Mouse (Mus musculus) MEL (cell line): Measurements from ENCODE around the gene Ddx24. TPM values are rescaled to one million over a fixed set of nuclear protein-coding genes. Genes with fewer than 3 reads are reported as not detected.

Experiments
- DNase-seq: peaks from one replicate; pipeline ENCODE4 v3.0.0; 2011; ENCODE audit warnings: low read depth, low spot score
- H3K27ac ChIP-seq: 2 replicates; pipeline ENCODE4 v1.5.1; 2012; ENCODE audit warnings: low read depth, mild to moderate bottlenecking, control low read depth, low read length, moderate library complexity; ENCODE audit not compliant: control insufficient read depth
- H3K27me3 ChIP-seq, 2 experiments: fragments of 150-350 bp in 1 of 2; sonication (generic) in 1 of 2; 2 replicates each; pipeline ENCODE4 v1.6.1; 2012; ENCODE audit warnings: low read length in 2 of 2, mild to moderate bottlenecking in 2 of 2, improper control_type of control experiment in 1 of 2, moderate library complexity in 1 of 2; ENCODE audit not compliant: insufficient read depth in 2 of 2, control insufficient read depth in 1 of 2
- H3K36me3 ChIP-seq, 2 experiments: 2 replicates each; pipeline ENCODE4 v1.6.1; 2012 to 2014; ENCODE audit warnings: low read length in 2 of 2, improper control_type of control experiment in 1 of 2, inconsistent platforms in 1 of 2, mild to moderate bottlenecking in 1 of 2; ENCODE audit not compliant: insufficient read depth in 2 of 2, control insufficient read depth in 1 of 2
- H3K4me1 ChIP-seq, 2 experiments: fragments of 150-350 bp in 1 of 2; sonication (generic) in 1 of 2; 2 replicates each; pipeline ENCODE4 v1.6.1; 2012; ENCODE audit warnings: low read length in 2 of 2, improper control_type of control experiment in 1 of 2, mild to moderate bottlenecking in 1 of 2; ENCODE audit not compliant: insufficient read depth in 2 of 2, control insufficient read depth in 1 of 2
- H3K4me3 ChIP-seq, 2 experiments: fragments of 150-350 bp in 1 of 2; sonication (generic) in 1 of 2; 2 replicates each; pipeline ENCODE4 v1.5.1; 2012; ENCODE audit warnings: low read depth in 2 of 2, low read length in 2 of 2, mild to moderate bottlenecking in 2 of 2, moderate library complexity in 2 of 2, control low read depth in 1 of 2, improper control_type of control experiment in 1 of 2; ENCODE audit not compliant: control insufficient read depth in 1 of 2, insufficient read depth in 1 of 2
- H3K79me2 ChIP-seq: 2 replicates; pipeline ENCODE4 v1.6.1; 2012; ENCODE audit warnings: mild to moderate bottlenecking, low read length, moderate library complexity; ENCODE audit not compliant: control insufficient read depth, poor library complexity, insufficient read depth
- H3K9ac ChIP-seq: 2 replicates; pipeline ENCODE4 v1.6.1; 2012; ENCODE audit warnings: low read depth, mild to moderate bottlenecking, control low read depth, low read length, moderate library complexity; ENCODE audit not compliant: control insufficient read depth, poor library complexity, severe bottlenecking
- H3K9me3 ChIP-seq: fragments of 150-350 bp; sonication (generic); replicated peaks from 2 replicates; pipeline ENCODE4 v1.6.1; 2012; ENCODE audit warnings: mild to moderate bottlenecking, low read length, improper control_type of control experiment, moderate library complexity; ENCODE audit not compliant: insufficient read depth
- CHD1 ChIP-seq: IDR thresholded peaks from 2 replicates; pipeline ENCODE4 v1.6.1; 2012; ENCODE audit warnings: low read depth, mild to moderate bottlenecking, inconsistent platforms, low read length, improper control_type of control experiment
- CHD2 ChIP-seq: IDR thresholded peaks from 2 replicates; pipeline ENCODE4 v1.6.1; 2011; ENCODE audit warnings: low read length, improper control_type of control experiment
- CTCF ChIP-seq, 3 experiments: IDR thresholded peaks in 2 of 3; conservative IDR thresholded peaks in 1 of 3; 2 replicates each; pipeline ENCODE4 v1.5.1; 2011 to 2012; ENCODE audit warnings: low read length in 3 of 3, low read depth in 2 of 3, mild to moderate bottlenecking in 2 of 3, improper control_type of control experiment in 1 of 3, inconsistent platforms in 1 of 3, mixed read lengths in 1 of 3, moderate library complexity in 1 of 3; ENCODE audit not compliant: control insufficient read depth in 1 of 3, insufficient read depth in 1 of 3, poor library complexity in 1 of 3, severe bottlenecking in 1 of 3
- E2F4 ChIP-seq: IDR thresholded peaks from 2 replicates; pipeline ENCODE4 v1.6.1; 2011; ENCODE audit warnings: low read depth, low read length, improper control_type of control experiment, borderline replicate concordance
- ELF1 ChIP-seq: IDR thresholded peaks from 2 replicates; pipeline ENCODE4 v1.6.1; 2014; ENCODE audit warnings: low read depth, mild to moderate bottlenecking, inconsistent platforms, low read length, improper control_type of control experiment, moderate library complexity
- ETS1 ChIP-seq: IDR thresholded peaks from 2 replicates; pipeline ENCODE4 v1.6.1; 2012; ENCODE audit warnings: low read depth, mild to moderate bottlenecking, inconsistent platforms, low read length, improper control_type of control experiment, moderate library complexity
- HCFC1 ChIP-seq: IDR thresholded peaks from 2 replicates; pipeline ENCODE4 v1.6.1; 2012; ENCODE audit warnings: low read depth, mild to moderate bottlenecking, inconsistent platforms, low read length, improper control_type of control experiment, moderate library complexity
- MAX ChIP-seq: IDR thresholded peaks from 2 replicates; pipeline ENCODE4 v1.6.1; 2011; ENCODE audit warnings: low read length, improper control_type of control experiment
- MXI1 ChIP-seq: IDR thresholded peaks from 2 replicates; pipeline ENCODE4 v1.6.1; 2011; ENCODE audit warnings: mild to moderate bottlenecking, low read depth, low read length, improper control_type of control experiment
- NELFE ChIP-seq: IDR thresholded peaks from 2 replicates; pipeline ENCODE4 v1.6.1; 2011; ENCODE audit warnings: low read depth, low read length, improper control_type of control experiment
- NRF1 ChIP-seq: IDR thresholded peaks from 2 replicates; pipeline ENCODE4 v1.6.1; 2014; ENCODE audit warnings: low read depth, mild to moderate bottlenecking, inconsistent platforms, low read length, improper control_type of control experiment, moderate library complexity; ENCODE audit not compliant: poor library complexity, insufficient read depth, severe bottlenecking
- POLR2A ChIP-seq, 2 experiments: IDR thresholded peaks; 2 replicates each; pipeline ENCODE4 v1.6.1; 2011 to 2012; ENCODE audit warnings: low read length in 2 of 2, mild to moderate bottlenecking in 2 of 2, control low read depth in 1 of 2, improper control_type of control experiment in 1 of 2, low read depth in 1 of 2, moderate library complexity in 1 of 2; ENCODE audit not compliant: control insufficient read depth in 1 of 2, insufficient read depth in 1 of 2, poor library complexity in 1 of 2
- POLR2AphosphoS2 ChIP-seq: IDR thresholded peaks from 2 replicates; pipeline ENCODE4 v1.6.1; 2011; ENCODE audit warnings: low read length, improper control_type of control experiment
- RAD21 ChIP-seq: IDR thresholded peaks from 2 replicates; pipeline ENCODE4 v1.6.1; 2011; ENCODE audit warnings: mild to moderate bottlenecking, low read depth, low read length, improper control_type of control experiment
- SMC3 ChIP-seq: IDR thresholded peaks from 2 replicates; pipeline ENCODE4 v1.6.1; 2011; ENCODE audit warnings: low read depth, low read length, improper control_type of control experiment
- USF1 ChIP-seq: IDR thresholded peaks from 2 replicates; pipeline ENCODE4 v1.6.1; 2014; ENCODE audit warnings: low read depth, mild to moderate bottlenecking, inconsistent platforms, low read length, improper control_type of control experiment, moderate library complexity
- USF2 ChIP-seq, 2 experiments: IDR thresholded peaks; 2 replicates each; pipeline ENCODE4 v1.6.1; 2011 to 2012; ENCODE audit warnings: improper control_type of control experiment in 2 of 2, low read length in 2 of 2, borderline replicate concordance in 1 of 2, inconsistent platforms in 1 of 2, low read depth in 1 of 2, mild to moderate bottlenecking in 1 of 2; ENCODE audit not compliant: insufficient read depth in 1 of 2
- ZNF384 ChIP-seq: IDR thresholded peaks from 2 replicates; pipeline ENCODE4 v1.6.1; 2012; ENCODE audit warnings: low read depth, mild to moderate bottlenecking, inconsistent platforms, low read length, improper control_type of control experiment
- polyA plus RNA-seq, 2 experiments: library from polyadenylated mRNA; stranded (reverse) in 1 of 2; unstranded in 1 of 2; fragments of >175 nt in 1 of 2; fragments of >200 nt in 1 of 2; gene quantifications; 2 replicates each; pipeline versions ENCODE4 v1.2.1 to v1.2.4; 2012; ENCODE audit warnings: low replicate concordance in 2 of 2, low read depth in 1 of 2; ENCODE audit not compliant: insufficient read length in 2 of 2, insufficient read depth in 1 of 2, missing spikeins in 1 of 2
- total RNA-seq: library from RNA; depleted of rRNA; stranded (reverse); fragments of 300-350 nt; gene quantifications from 2 replicates; pipeline ENCODE4 v1.2.3, GENCODE M21; 2012

The Ddx24 gene
- total and polyA plus RNA-seq, 3 experiments, result 113 to 876 (median 124) TPM

DNA sequence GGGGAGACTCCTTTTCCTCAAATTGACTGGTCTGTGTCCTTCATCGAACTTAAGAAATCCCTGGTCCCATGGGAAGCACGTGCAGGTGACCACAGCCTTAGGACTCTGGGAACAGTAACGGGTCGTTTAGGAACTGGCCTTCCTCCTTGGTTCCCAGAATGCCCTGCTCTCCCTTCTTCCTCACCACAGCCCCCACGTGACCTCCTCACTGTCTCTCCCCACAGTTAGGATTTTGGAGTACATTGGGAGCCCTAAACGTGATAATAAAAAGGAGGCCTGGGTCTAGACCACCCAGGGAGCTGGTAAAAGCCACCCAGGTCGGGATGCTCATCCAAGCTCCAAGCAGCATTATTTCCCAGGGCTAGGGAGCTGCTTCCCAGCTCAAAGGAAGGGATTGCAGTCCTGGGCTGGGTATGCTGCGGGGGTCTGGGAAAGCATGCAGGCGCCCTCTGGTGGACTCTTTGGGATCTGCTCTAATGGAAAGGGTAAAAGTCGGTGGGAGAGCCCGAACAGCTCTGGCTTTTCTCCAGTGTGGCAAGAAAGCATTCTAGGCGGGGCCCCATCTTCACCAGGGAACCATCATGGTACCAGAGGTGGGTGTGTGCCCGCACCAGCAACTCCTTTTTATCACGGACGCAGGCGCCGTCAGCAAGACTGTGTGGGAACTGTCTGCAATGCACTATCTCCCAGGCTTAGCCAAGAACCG, 57.9 kb downstream of the Ddx24 start:
- no peak for TF ChIP-seq POLR2AphosphoS2
- no peak for TF ChIP-seq ETS1
- peak; percentile 95 for TF ChIP-seq USF1
- TF ChIP-seq HCFC1, result no peak
- TF ChIP-seq RAD21, result peak; percentile 48
- peak in 1 of 2 experiments; percentile 43; a peak in 1 of 4 replicates for TF ChIP-seq POLR2A (IDR thresholded peaks at IDR 0.05; ENCODE audit: control insufficient read depth in 1 of 2, insufficient read depth in 1 of 2, low read depth in 1 of 2, low read length in 2 of 2, poor library complexity in 1 of 2)
- TF ChIP-seq CTCF (IDR thresholded peaks at IDR 0.05 in 2 of 3, conservative IDR thresholded peaks at IDR 0.05 in 1 of 3; ENCODE audit: control insufficient read depth in 1 of 3, insufficient read depth in 1 of 3, low read depth in 2 of 3, low read length in 3 of 3, poor library complexity in 1 of 3, severe bottlenecking in 1 of 3), result peak; percentile 78 to 92 (median 83)
- TF ChIP-seq ELF1, result no peak
- no peak for TF ChIP-seq NELFE
- peak; percentile 72 for TF ChIP-seq MAX
- TF ChIP-seq CHD2, result no peak
- peak in 1 of 2 experiments; percentile 77; a peak in 2 of 4 replicates for TF ChIP-seq USF2 (IDR thresholded peaks at IDR 0.05; ENCODE audit: borderline replicate concordance in 1 of 2, insufficient read depth in 1 of 2, low read depth in 1 of 2, low read length in 2 of 2)
- peak; percentile 53 for TF ChIP-seq SMC3
- TF ChIP-seq NRF1, result peak; percentile 37; the same call in 1 of the 2 replicates
- no peak for TF ChIP-seq MXI1
- TF ChIP-seq E2F4, result no peak
- no peak for TF ChIP-seq CHD1
- DNase-seq, result peak; percentile 82
- no peaks in the 10 kb centered on the region; the same call in 1 of the 2 replicates for H3K79me2 ChIP-seq
- peak overlapping the region; percentile 67 for H3K9ac ChIP-seq
- H3K4me3 ChIP-seq, result peak overlapping the region; percentile 53 to 56
- peaks cover 0 to 18% of the 10 kb centered on the region in 2 experiments; a peak in 2 of 4 replicates for H3K4me1 ChIP-seq
- H3K27ac ChIP-seq, result peak overlapping the region; percentile 35
- H3K27me3 ChIP-seq, result no peaks in the 10 kb centered on the region
- H3K9me3 ChIP-seq, result no peaks in the 10 kb centered on the region
- H3K36me3 ChIP-seq, result peaks cover 0 to 3% of the 10 kb centered on the region in 2 experiments; a peak in 1 of 4 replicates

- peaks cover 0 to 18% of the 10 kb centered on the region in 2 experiments; a peak in 2 of 4 replicates for H3K4me1 ChIP-seq
- no peaks in the 10 kb centered on the region for H3K27me3 ChIP-seq
- no peak for DNase-seq
- no peaks in the 10 kb centered on the region for H3K9me3 ChIP-seq
- no peak for TF ChIP-seq ZNF384
- H3K4me3 ChIP-seq, result peak overlapping the region; percentile 21 to 56; a peak in 2 of 4 replicates
- H3K79me2 ChIP-seq, result no peaks in the 10 kb centered on the region; the same call in 1 of the 2 replicates
- H3K36me3 ChIP-seq, result peaks cover 0 to 3% of the 10 kb centered on the region in 2 experiments; a peak in 1 of 4 replicates
- peak overlapping the region; percentile 67; the same call in 1 of the 2 replicates for H3K9ac ChIP-seq
- no peak overlapping the region for H3K27ac ChIP-seq
Measured at GRCm38 (mm10) chr12:103367171-103367570, 58.5 kb downstream of the Ddx24 start.
